Mouse (Mus musculus): ENCODE data around the gene Fgf15.

DNA sequence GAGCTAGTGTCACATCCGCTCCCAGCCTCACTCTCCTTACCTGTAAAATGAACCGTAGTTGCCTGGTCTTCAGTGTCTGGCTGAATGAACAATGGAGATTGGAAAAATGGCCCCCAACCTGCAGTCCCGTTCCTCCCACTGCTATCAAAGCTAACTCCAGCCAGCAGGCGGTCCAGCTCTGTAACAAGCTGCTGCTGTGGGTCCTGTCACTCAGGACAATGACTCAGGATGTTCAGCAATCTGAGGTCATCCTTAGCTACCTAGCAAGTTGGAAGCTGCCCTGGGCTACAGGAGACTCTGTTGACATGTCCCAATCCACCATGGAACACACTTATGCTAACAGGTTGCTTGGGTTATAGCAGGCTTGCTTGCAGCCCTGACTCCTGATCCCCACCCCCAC lies 23.2 kb upstream of the Fgf15 start:
- TF ChIP-seq TCF12 (IDR thresholded peaks at IDR 0.05; ENCODE audit: low read depth, low read length), result no peak
- TF ChIP-seq MYC (IDR thresholded peaks at IDR 0.05; ENCODE audit: low read depth, low read length), result no peak
- no peak for TF ChIP-seq MAX (IDR thresholded peaks at IDR 0.05; ENCODE audit: low read length)
- no peak for TF ChIP-seq CTCF (IDR thresholded peaks at IDR 0.05 in 2 of 3, conservative IDR thresholded peaks at IDR 0.05 in 1 of 3; ENCODE audit: control insufficient read depth in 1 of 3, insufficient read depth in 1 of 3, low read depth in 2 of 3, low read length in 3 of 3, poor library complexity in 1 of 3, severe bottlenecking in 1 of 3)
- TF ChIP-seq RAD21 (IDR thresholded peaks at IDR 0.05; ENCODE audit: low read depth, low read length), result no peak
- no peak for TF ChIP-seq ZMIZ1 (IDR thresholded peaks at IDR 0.05; ENCODE audit: low read depth, low read length)
- TF ChIP-seq GATA1 (IDR thresholded peaks at IDR 0.05; ENCODE audit: low read depth, low read length), result no peak
- no peak for TF ChIP-seq USF1 (IDR thresholded peaks at IDR 0.05; ENCODE audit: low read depth, low read length)
- TF ChIP-seq USF2 (IDR thresholded peaks at IDR 0.05; ENCODE audit: borderline replicate concordance in 1 of 2, insufficient read depth in 1 of 2, low read depth in 1 of 2, low read length in 2 of 2), result no peak
- no peak for TF ChIP-seq MXI1 (IDR thresholded peaks at IDR 0.05; ENCODE audit: low read depth, low read length)
- TF ChIP-seq POLR2A (IDR thresholded peaks at IDR 0.05; ENCODE audit: control insufficient read depth in 1 of 2, insufficient read depth in 1 of 2, low read depth in 1 of 2, low read length in 2 of 2, poor library complexity in 1 of 2), result no peak
- no peak for TF ChIP-seq SMC3 (IDR thresholded peaks at IDR 0.05; ENCODE audit: low read depth, low read length)
